Comparison of ENCODE assay signal across 26 mouse cellular contexts in the genomic region with DNA sequence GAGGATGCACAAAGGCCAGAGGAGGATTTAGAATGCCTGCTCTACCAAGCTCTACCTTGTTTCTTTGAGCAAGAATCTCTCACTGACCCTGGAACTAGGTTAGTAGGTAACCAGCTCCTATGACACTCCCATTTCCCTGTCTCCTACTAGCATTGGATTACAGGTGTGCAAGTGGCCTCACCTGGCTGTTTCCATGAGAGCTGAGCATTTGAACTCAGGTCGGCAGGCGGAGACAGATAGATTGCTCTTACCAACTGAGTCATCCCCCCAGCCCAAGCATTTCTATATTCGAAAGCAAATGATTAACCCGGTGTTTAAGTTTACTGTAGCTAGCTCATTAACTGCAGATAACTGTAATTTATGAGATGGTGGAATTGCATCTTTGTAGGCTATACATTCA.
"Had no signal": no experiment of that assay in that cellular context is flagged by ENCODE, and none has a peak within 500 bp of the region (broad histone marks: within the 10 kb centered on the region; RNA-seq: fewer than 3 reads in every experiment).

No protein-coding gene starts in this region.

- H3K4me2 ChIP-seq: embryonic facial prominence, embryonic 12.5 days; embryonic facial prominence, embryonic 13.5 days; embryonic facial prominence, embryonic 15.5 days; forebrain, embryonic 12.5 days; forebrain, embryonic 13.5 days; forebrain, embryonic 15.5 days had no signal

- H3K9me3 ChIP-seq: embryonic facial prominence, embryonic 10.5 days; embryonic facial prominence, embryonic 12.5 days; embryonic facial prominence, embryonic 13.5 days; embryonic facial prominence, embryonic 15.5 days; forebrain, embryonic 10.5 days; forebrain, embryonic 12.5 days; forebrain, embryonic 13.5 days; forebrain, embryonic 15.5 days had no signal

- H3K36me3 ChIP-seq: embryonic facial prominence, embryonic 10.5 days; embryonic facial prominence, embryonic 12.5 days; embryonic facial prominence, embryonic 13.5 days; embryonic facial prominence, embryonic 15.5 days; forebrain, embryonic 10.5 days; forebrain, embryonic 12.5 days; forebrain, embryonic 15.5 days had no signal

- H3K4me1 ChIP-seq: embryonic facial prominence, embryonic 10.5 days; embryonic facial prominence, embryonic 12.5 days; embryonic facial prominence, embryonic 13.5 days; embryonic facial prominence, embryonic 15.5 days; forebrain, embryonic 10.5 days; forebrain, embryonic 12.5 days; forebrain, embryonic 13.5 days; forebrain, embryonic 15.5 days had no signal

- DNase-seq: cerebellum, adult 2 months; cerebellum, adult 8-10 months; cerebellum, adult 9-10 months; cerebellum, adult 9-11 months; cerebellum, postnatal 10 days; cerebellum, postnatal 14 days; cerebellum, postnatal 25 days; cerebellum, postnatal 36 days; embryo, embryonic 11 days; gastrocnemius, adult 2 months; gastrocnemius, postnatal 10 days; gastrocnemius, postnatal 14 days; gastrocnemius, postnatal 25 days; gastrocnemius, postnatal 36 days; heart, adult 18-20 months; heart, adult 2 months had no signal

- ATAC-seq: forebrain, embryonic 13.5 days; forebrain, embryonic 15.5 days; forebrain, embryonic 16.5 days had no signal

- H3K27ac ChIP-seq: embryonic facial prominence, embryonic 10.5 days; embryonic facial prominence, embryonic 12.5 days; embryonic facial prominence, embryonic 13.5 days; embryonic facial prominence, embryonic 15.5 days; forebrain, embryonic 10.5 days; forebrain, embryonic 12.5 days; forebrain, embryonic 13.5 days; forebrain, embryonic 15.5 days; gastrocnemius, adult 2 months; heart, adult 2 months had no signal

- H3K9ac ChIP-seq: embryonic facial prominence, embryonic 12.5 days; embryonic facial prominence, embryonic 13.5 days; embryonic facial prominence, embryonic 15.5 days; forebrain, embryonic 12.5 days; forebrain, embryonic 13.5 days; forebrain, embryonic 15.5 days had no signal

- H3K27me3 ChIP-seq: embryonic facial prominence, embryonic 12.5 days; embryonic facial prominence, embryonic 13.5 days; embryonic facial prominence, embryonic 15.5 days; forebrain, embryonic 12.5 days; forebrain, embryonic 13.5 days; forebrain, embryonic 15.5 days had no signal

- H3K4me3 ChIP-seq: embryonic facial prominence, embryonic 10.5 days; embryonic facial prominence, embryonic 12.5 days; embryonic facial prominence, embryonic 13.5 days; embryonic facial prominence, embryonic 15.5 days; erythroblast, embryonic 14.5 days; forebrain, embryonic 10.5 days; forebrain, embryonic 12.5 days; forebrain, embryonic 13.5 days; forebrain, embryonic 15.5 days; gastrocnemius, adult 2 months; heart, adult 2 months had no signal
